13 mouse cellular contexts compared by ENCODE assay signal in genomic region chr7:82476441-82477221, GRCm38 (mm10).
"Had no signal": no experiment of that assay in that cellular context is flagged by ENCODE, and none has a peak within 500 bp of the region (broad histone marks: within the 10 kb centered on the region; RNA-seq: fewer than 3 reads in every experiment).

No protein-coding gene starts in this region.

- H3K4me2 ChIP-seq: liver, embryonic 13.5 days; midbrain, embryonic 11.5 days had no signal

- H3K27me3 ChIP-seq: liver, embryonic 13.5 days had no signal

- H3K36me3 ChIP-seq: liver, embryonic 13.5 days had no signal

- H3K9me3 ChIP-seq: liver, embryonic 13.5 days had no signal

- H3K4me1 ChIP-seq: liver, embryonic 13.5 days had no signal

- H3K9ac ChIP-seq: liver, embryonic 13.5 days had no signal

- H3K4me3 ChIP-seq: layer of hippocampus, adult 2 months; liver, embryonic 13.5 days had no signal

- DNase-seq: kidney, adult 18-20 months; kidney, postnatal 25 days; layer of hippocampus, adult 9-11 months; liver, embryonic 13.5 days; lung, adult 2 months; lung, postnatal 14 days; lung, postnatal 4 days; midbrain, embryonic 14.5 days; thymus, postnatal 25 days had no signal

- H3K27ac ChIP-seq: kidney, postnatal 0 days; layer of hippocampus, adult 2 months; liver, embryonic 13.5 days; stomach, postnatal 0 days had no signal
